Mouse (Mus musculus) forebrain, embryonic 12.5 days (tissue): ENCODE measurements at regions not wholly inside any gene's neighbourhood (a gene's known extent, or its start where the extent isn't known, plus 50 kb on each side); places are given as distances from the start of the nearest gene placed in this dataset.

Experiments
- ATAC-seq: fragments of 200-750 bp; cut with Nextera tagmentation; 2 replicates; pipeline ENCODE4 v1.8.0; 2017; ENCODE audit warnings: moderate TSS enrichment; ENCODE audit not compliant: low FRiP score
- H3K27ac ChIP-seq: fragments of 300-500 bp; sonication (generic); 2 replicates; pipeline ENCODE4 v1.5.1; 2016; ENCODE audit warnings: mild to moderate bottlenecking
- H3K27me3 ChIP-seq: fragments of 300-500 bp; sonication (generic); 2 replicates; pipeline ENCODE4 v1.6.1; 2016; ENCODE audit warnings: mild to moderate bottlenecking
- H3K36me3 ChIP-seq: fragments of 300-500 bp; sonication (generic); replicated peaks from 2 replicates; pipeline ENCODE4 v1.6.1; 2016; ENCODE audit warnings: mild to moderate bottlenecking
- H3K4me1 ChIP-seq: fragments of 300-500 bp; sonication (generic); 2 replicates; pipeline ENCODE4 v1.6.1; 2016
- H3K4me2 ChIP-seq: fragments of 300-500 bp; sonication (generic); 2 replicates; pipeline ENCODE4 v1.6.1; 2016; ENCODE audit warnings: mild to moderate bottlenecking, moderate library complexity
- H3K4me3 ChIP-seq: fragments of 300-500 bp; sonication (generic); replicated peaks from 2 replicates; pipeline ENCODE4 v1.5.1; 2016; ENCODE audit warnings: mild to moderate bottlenecking
- H3K9ac ChIP-seq: fragments of 300-500 bp; sonication (generic); 2 replicates; pipeline ENCODE4 v1.6.1; 2016; ENCODE audit warnings: mild to moderate bottlenecking
- H3K9me3 ChIP-seq: fragments of 300-500 bp; sonication (generic); 2 replicates; pipeline ENCODE4 v1.6.1; 2016
- WGBS: fragments of 180-500 bp; shearing (Covaris S2); methylation state at CpG from one replicate; pipeline ENCODE4 v1.1.7; 2016; 5-methylcytosine and 5-hydroxymethylcytosine counted together

- H3K27ac ChIP-seq = no peak overlapping the region
- peaks cover 5% of the 10 kb centered on the region for H3K4me1 ChIP-seq
- 0 out of 2 replicates have a peak, but pooled peaks cover 3% of the 10 kb centered on the region for H3K27me3 ChIP-seq
- no peak overlapping the region for H3K4me3 ChIP-seq
- no peaks in the 10 kb centered on the region for H3K36me3 ChIP-seq
- H3K9me3 ChIP-seq = no peaks in the 10 kb centered on the region
- no peak overlapping the region for H3K9ac ChIP-seq
- ATAC-seq = no peak
- H3K4me2 ChIP-seq = no peak overlapping the region
- 90% methylated on average over 6 of the region's 9 CpGs for WGBS
Observed at GRCm38 (mm10) chr5:118984797-118985408, 424.4 kb downstream of the Med13l start.

GRCm38 (mm10) chr5:118987376-118988000 is 427.0 kb downstream of the Med13l start:
- Histone ChIP-seq H3K27me3 (0 out of 2 replicates have a peak, but pooled peaks cover 4% of the 10 kb centered on the region), H3K4me2 (no peak overlapping the region), H3K9ac (no peak overlapping the region), H3K9me3 (no peaks in the 10 kb centered on the region), H3K27ac (no peak overlapping the region), H3K36me3 (no peaks in the 10 kb centered on the region), H3K4me3 (no peak overlapping the region), H3K4me1 (no peaks in the 10 kb centered on the region)
- WGBS = 70% methylated on average over 10 of the region's 10 CpGs
- ATAC-seq = no peak

- H3K9me3 ChIP-seq = no peaks in the 10 kb centered on the region
- H3K4me1 ChIP-seq = peaks cover 7% of the 10 kb centered on the region
- H3K4me3 ChIP-seq = no peak overlapping the region
- WGBS = 3% methylated on average over 15 of the region's 15 CpGs
- H3K9ac ChIP-seq = peak overlapping the region; percentile 36; the same call in 1 of the 2 replicates
- no peak overlapping the region for H3K27ac ChIP-seq
- no peak for ATAC-seq
- H3K36me3 ChIP-seq = no peaks in the 10 kb centered on the region
- H3K27me3 ChIP-seq = peaks cover 30% of the 10 kb centered on the region
- no peak overlapping the region for H3K4me2 ChIP-seq
Observed at GRCm38 (mm10) chr5:118999124-118999523, 438.6 kb downstream of the Med13l start.

- peak; percentile 53; the same call in 1 of the 2 replicates for ATAC-seq
- peak overlapping the region; percentile 61 for H3K9ac ChIP-seq
- under 1% methylated on average over 34 of the region's 34 CpGs for WGBS
- H3K9me3 ChIP-seq = no peaks in the 10 kb centered on the region
- no peaks in the 10 kb centered on the region for H3K36me3 ChIP-seq
- H3K27me3 ChIP-seq = peaks cover 53% of the 10 kb centered on the region
- H3K4me3 ChIP-seq = peak overlapping the region; percentile 36
- peaks cover 14% of the 10 kb centered on the region for H3K4me1 ChIP-seq
- peak overlapping the region; percentile 85 for H3K4me2 ChIP-seq
- peak overlapping the region; percentile 32; the same call in 1 of the 2 replicates for H3K27ac ChIP-seq
Observed at GRCm38 (mm10) chr5:119005825-119006471, 445.5 kb downstream of the Med13l start.

- no peak overlapping the region for H3K27ac ChIP-seq
- H3K4me3 ChIP-seq = no peak overlapping the region
- H3K36me3 ChIP-seq = no peaks in the 10 kb centered on the region
- H3K9me3 ChIP-seq = peaks cover 4% of the 10 kb centered on the region; the same call in 1 of the 2 replicates
- no peak for ATAC-seq
- no peak overlapping the region for H3K4me2 ChIP-seq
- H3K4me1 ChIP-seq = peaks cover 17% of the 10 kb centered on the region
- WGBS = 81% methylated on average over 14 of the region's 14 CpGs
- H3K9ac ChIP-seq = no peak overlapping the region
- H3K27me3 ChIP-seq = peaks cover 47% of the 10 kb centered on the region
Observed at GRCm38 (mm10) chr5:119010048-119010447, 449.6 kb downstream of the Med13l start.

- no peaks in the 10 kb centered on the region for H3K36me3 ChIP-seq
- 71% methylated on average over 5 of the region's 5 CpGs for WGBS
- H3K4me3 ChIP-seq = no peak overlapping the region
- H3K9ac ChIP-seq = no peak overlapping the region
- H3K4me1 ChIP-seq = peaks cover 18% of the 10 kb centered on the region
- H3K4me2 ChIP-seq = no peak overlapping the region
- H3K27me3 ChIP-seq = peaks cover 19% of the 10 kb centered on the region
- 0 out of 2 replicates have a peak, but pooled peaks have one; percentile 36 for ATAC-seq
- peaks cover 4% of the 10 kb centered on the region; the same call in 1 of the 2 replicates for H3K9me3 ChIP-seq
- H3K27ac ChIP-seq = peak overlapping the region; percentile 56
Observed at GRCm38 (mm10) chr5:119015181-119015580, 454.7 kb downstream of the Med13l start.

- H3K9ac ChIP-seq = no peak overlapping the region
- H3K36me3 ChIP-seq = no peaks in the 10 kb centered on the region
- WGBS = 3% methylated on average over 15 of the region's 15 CpGs
- ATAC-seq = peak; percentile 82
- H3K4me1 ChIP-seq = peaks cover 18% of the 10 kb centered on the region
- H3K4me2 ChIP-seq = peak overlapping the region; percentile 31
- peak overlapping the region; percentile 56 for H3K27ac ChIP-seq
- H3K4me3 ChIP-seq = no peak overlapping the region; the same call in 1 of the 2 replicates
- H3K9me3 ChIP-seq = peaks cover 4% of the 10 kb centered on the region; the same call in 1 of the 2 replicates
- H3K27me3 ChIP-seq = peaks cover 15% of the 10 kb centered on the region; the same call in 1 of the 2 replicates
Observed at GRCm38 (mm10) chr5:119015606-119016255, 455.3 kb downstream of the Med13l start.

GRCm38 (mm10) chr5:119016420-119016819 is 455.9 kb downstream of the Med13l start:
- H3K9ac ChIP-seq = no peak overlapping the region
- no peak for ATAC-seq
- 27% methylated on average over 4 of the region's 4 CpGs for WGBS
- no peak overlapping the region for H3K4me3 ChIP-seq
- H3K27ac ChIP-seq = no peak overlapping the region
- peaks cover 4% of the 10 kb centered on the region; the same call in 1 of the 2 replicates for H3K9me3 ChIP-seq
- H3K36me3 ChIP-seq = no peaks in the 10 kb centered on the region
- H3K27me3 ChIP-seq = peaks cover 19% of the 10 kb centered on the region; the same call in 1 of the 2 replicates
- H3K4me2 ChIP-seq = no peak overlapping the region
- H3K4me1 ChIP-seq = peaks cover 18% of the 10 kb centered on the region

- 74% methylated on average over 8 of the region's 8 CpGs for WGBS
- Histone ChIP-seq H3K4me1 (no peaks in the 10 kb centered on the region), H3K36me3 (no peaks in the 10 kb centered on the region)
Observed at GRCm38 (mm10) chr5:119023947-119024346, 463.5 kb downstream of the Med13l start.

GRCm38 (mm10) chr5:119032051-119032450 is 471.6 kb downstream of the Med13l start:
- no peak overlapping the region for H3K9ac ChIP-seq
- no peak overlapping the region for H3K4me2 ChIP-seq
- ATAC-seq = no peak
- no peaks in the 10 kb centered on the region for H3K36me3 ChIP-seq
- H3K27ac ChIP-seq = no peak overlapping the region
- no peaks in the 10 kb centered on the region for H3K9me3 ChIP-seq
- H3K27me3 ChIP-seq = peaks cover 3% of the 10 kb centered on the region; the same call in 1 of the 2 replicates
- no peaks in the 10 kb centered on the region for H3K4me1 ChIP-seq
- 88% methylated on average over 5 of the region's 5 CpGs for WGBS
- H3K4me3 ChIP-seq = no peak overlapping the region

More at GRCm38 (mm10) chr5:119023947-119024346, 463.5 kb downstream of the Med13l start:
- Histone ChIP-seq H3K27me3 (peaks cover 14% of the 10 kb centered on the region), H3K4me3 (no peak overlapping the region), H3K27ac (no peak overlapping the region), H3K9me3 (no peaks in the 10 kb centered on the region), H3K9ac (no peak overlapping the region), H3K4me2 (no peak overlapping the region)
- no peak for ATAC-seq

- 84% methylated on average over 10 of the region's 10 CpGs for WGBS
- Histone ChIP-seq H3K4me1 (peaks cover 2% of the 10 kb centered on the region; the same call in 1 of the 2 replicates), H3K27me3 (no peaks in the 10 kb centered on the region), H3K4me2 (no peak overlapping the region), H3K36me3 (no peaks in the 10 kb centered on the region), H3K9me3 (no peaks in the 10 kb centered on the region), H3K27ac (no peak overlapping the region), H3K4me3 (no peak overlapping the region), H3K9ac (no peak overlapping the region)
- no peak for ATAC-seq
Observed at GRCm38 (mm10) chr5:119044548-119044947, 484.1 kb downstream of the Med13l start.

- Histone ChIP-seq H3K27ac (no peak overlapping the region), H3K4me2 (no peak overlapping the region), H3K9me3 (no peaks in the 10 kb centered on the region), H3K36me3 (no peaks in the 10 kb centered on the region), H3K4me3 (no peak overlapping the region), H3K9ac (no peak overlapping the region), H3K27me3 (no peaks in the 10 kb centered on the region; the same call in 1 of the 2 replicates), H3K4me1 (peaks cover 2% of the 10 kb centered on the region; the same call in 1 of the 2 replicates)
- 30% methylated on average over 4 of the region's 4 CpGs for WGBS
- no peak; the same call in 1 of the 2 replicates for ATAC-seq
Observed at GRCm38 (mm10) chr5:119047581-119047980, 487.1 kb downstream of the Med13l start.
